Mouse (Mus musculus): ENCODE measurements at regions not wholly inside any gene's neighbourhood (a gene's known extent, or its start where the extent isn't known, plus 50 kb on each side); places are given as distances from the start of the nearest gene placed in this dataset.

DNA sequence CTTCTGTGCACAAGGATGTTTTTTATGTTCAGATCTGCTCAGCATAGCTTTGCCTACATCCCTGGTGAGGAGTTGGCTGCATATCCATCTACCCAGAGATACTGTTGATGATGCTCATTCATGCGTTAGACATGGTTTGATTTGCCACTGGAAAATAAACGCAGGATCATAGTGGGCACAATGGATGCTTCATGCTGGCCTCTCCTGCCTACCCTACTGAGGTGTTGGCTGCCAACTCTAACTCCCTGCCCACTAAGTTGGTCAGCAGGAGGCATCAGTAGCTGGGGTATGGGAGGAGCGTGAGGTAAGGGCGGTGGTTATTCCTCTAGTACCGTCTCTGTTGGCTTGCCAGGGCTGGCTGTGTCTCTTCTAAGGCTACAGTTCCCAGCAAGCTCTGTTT is 307.3 kb downstream of the Gm49356 start:
- no peak overlapping the region for H3K4me3 ChIP-seq (ENCODE audit: low read depth, low read length)
- H3K27me3 ChIP-seq (ENCODE audit: insufficient read depth, low read length): peaks cover 66% of the 10 kb centered on the region
- DNase-seq (ENCODE audit: low spot score) (no peak), ATAC-seq (ENCODE audit: extremely low read depth, insufficient number of reproducible peaks, low FRiP score, poor library complexity, severe bottlenecking) (no peak)
- no peaks in the 10 kb centered on the region for H3K9me3 ChIP-seq (replicated peaks)
- H3K36me3 ChIP-seq (replicated peaks): no peaks in the 10 kb centered on the region
- H3K4me1 ChIP-seq (ENCODE audit: insufficient read depth, low read depth, low read length): no peaks in the 10 kb centered on the region
- TF ChIP-seq POLR2AphosphoS5 (IDR thresholded peaks at IDR 0.05; ENCODE audit: insufficient replicate concordance, low read depth, low read length) (no peak), GATA1 (IDR thresholded peaks at IDR 0.05; ENCODE audit: borderline replicate concordance, low read length) (no peak), GATA2 (IDR thresholded peaks at IDR 0.05; ENCODE audit: borderline replicate concordance, low read depth, low read length) (no peak), TAL1 (conservative IDR thresholded peaks at IDR 0.05; ENCODE audit: low read depth, low read length) (no peak), CTCF (IDR thresholded peaks at IDR 0.05; ENCODE audit: low read depth, low read length) (no peak)

DNA sequence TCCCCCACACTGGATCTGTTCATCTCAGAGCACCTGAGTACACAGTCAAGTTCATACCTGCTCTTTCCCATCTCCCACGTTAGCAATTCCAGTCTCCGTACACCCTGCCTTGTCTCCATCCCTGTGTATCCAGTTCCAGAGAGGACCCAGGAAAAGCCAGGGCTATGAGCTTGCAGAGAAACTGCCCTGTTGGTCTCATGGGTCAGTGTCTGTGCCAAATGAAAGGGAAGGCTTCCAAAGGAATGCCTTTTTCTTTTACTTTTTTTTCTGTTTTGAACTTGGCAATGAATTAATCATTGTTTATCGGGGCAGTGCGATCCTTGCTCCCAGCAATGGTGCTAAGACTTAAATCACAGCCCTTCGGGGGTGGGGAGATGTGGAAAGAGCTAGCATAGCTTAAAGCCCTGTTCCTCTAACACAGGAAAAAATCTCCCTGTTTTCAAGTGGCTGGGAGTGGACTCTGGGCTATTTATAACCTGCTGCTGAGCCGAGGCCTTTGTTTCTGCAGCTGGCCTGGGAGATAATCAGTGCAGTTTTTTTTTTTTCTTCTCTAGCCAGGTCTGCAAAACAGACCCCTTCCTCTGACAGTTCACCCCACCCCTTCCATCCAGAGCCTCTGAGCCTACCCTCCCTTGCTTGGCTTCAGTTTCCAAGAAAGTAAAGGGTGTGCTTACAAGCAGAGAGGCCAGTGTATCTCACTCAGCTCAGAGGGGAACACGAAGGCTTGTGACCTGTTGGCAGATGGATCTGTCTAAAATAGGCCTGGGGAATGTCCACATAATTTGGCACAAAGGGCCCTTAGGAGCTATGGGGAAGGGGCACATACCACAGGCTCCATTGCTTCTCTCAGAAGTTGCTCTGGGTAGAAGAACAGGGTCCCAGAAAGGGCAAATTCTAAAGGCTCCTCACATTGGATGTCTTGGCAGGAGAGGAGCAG is 308.6 kb downstream of the Gm49356 start:
- Histone ChIP-seq H3K36me3 (replicated peaks) (no peaks in the 10 kb centered on the region), H3K27me3 (ENCODE audit: insufficient read depth, low read length) (peaks cover 66% of the 10 kb centered on the region), H3K4me3 (ENCODE audit: low read depth, low read length) (no peak overlapping the region), H3K4me1 (ENCODE audit: insufficient read depth, low read depth, low read length) (0 out of 2 replicates have a peak, but pooled peaks cover 3% of the 10 kb centered on the region), H3K9me3 (replicated peaks) (no peaks in the 10 kb centered on the region)
- DNase-seq (ENCODE audit: low spot score) (no peak), ATAC-seq (ENCODE audit: extremely low read depth, insufficient number of reproducible peaks, low FRiP score, poor library complexity, severe bottlenecking) (no peak)
- TF ChIP-seq GATA1 (IDR thresholded peaks at IDR 0.05; ENCODE audit: borderline replicate concordance, low read length): no peak
- no peak for TF ChIP-seq GATA2 (IDR thresholded peaks at IDR 0.05; ENCODE audit: borderline replicate concordance, low read depth, low read length)
- TF ChIP-seq CTCF (IDR thresholded peaks at IDR 0.05; ENCODE audit: low read depth, low read length): no peak
- no peak for TF ChIP-seq POLR2AphosphoS5 (IDR thresholded peaks at IDR 0.05; ENCODE audit: insufficient replicate concordance, low read depth, low read length)
- TF ChIP-seq TAL1 (conservative IDR thresholded peaks at IDR 0.05; ENCODE audit: low read depth, low read length): no peak

DNA sequence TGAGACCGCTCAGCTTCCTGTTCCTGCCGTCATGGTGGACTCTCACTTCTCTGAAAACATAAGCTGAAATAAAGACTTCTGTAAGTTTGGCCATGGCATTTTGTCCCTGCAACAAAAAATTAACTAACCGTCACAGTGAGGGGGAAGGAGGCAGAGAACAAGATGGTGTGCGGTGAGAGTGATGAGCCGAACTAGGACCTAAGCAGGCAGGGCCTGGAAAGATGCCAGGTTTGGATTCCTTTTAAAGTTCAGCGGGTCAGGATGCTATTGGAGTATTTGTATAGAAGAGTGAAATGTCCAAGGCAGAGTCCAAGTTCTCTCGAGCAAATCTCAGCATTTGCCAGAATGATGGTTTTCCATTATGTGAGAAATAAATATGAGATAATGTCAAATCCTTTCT is 312.3 kb downstream of the Gm49356 start:
- Histone ChIP-seq H3K4me1 (ENCODE audit: insufficient read depth, low read depth, low read length) (peaks cover 3% of the 10 kb centered on the region; the same call in 1 of the 2 replicates), H3K27me3 (ENCODE audit: insufficient read depth, low read length) (peaks cover 65% of the 10 kb centered on the region), H3K4me3 (ENCODE audit: low read depth, low read length) (no peak overlapping the region), H3K36me3 (replicated peaks) (no peaks in the 10 kb centered on the region), H3K9me3 (replicated peaks) (no peaks in the 10 kb centered on the region)
- ATAC-seq (ENCODE audit: extremely low read depth, insufficient number of reproducible peaks, low FRiP score, poor library complexity, severe bottlenecking) (no peak), DNase-seq (ENCODE audit: low spot score) (no peak)
- TF ChIP-seq POLR2AphosphoS5 (IDR thresholded peaks at IDR 0.05; ENCODE audit: insufficient replicate concordance, low read depth, low read length) (no peak), GATA2 (IDR thresholded peaks at IDR 0.05; ENCODE audit: borderline replicate concordance, low read depth, low read length) (no peak), TAL1 (conservative IDR thresholded peaks at IDR 0.05; ENCODE audit: low read depth, low read length) (no peak), GATA1 (IDR thresholded peaks at IDR 0.05; ENCODE audit: borderline replicate concordance, low read length) (no peak), CTCF (IDR thresholded peaks at IDR 0.05; ENCODE audit: low read depth, low read length) (no peak)

DNA sequence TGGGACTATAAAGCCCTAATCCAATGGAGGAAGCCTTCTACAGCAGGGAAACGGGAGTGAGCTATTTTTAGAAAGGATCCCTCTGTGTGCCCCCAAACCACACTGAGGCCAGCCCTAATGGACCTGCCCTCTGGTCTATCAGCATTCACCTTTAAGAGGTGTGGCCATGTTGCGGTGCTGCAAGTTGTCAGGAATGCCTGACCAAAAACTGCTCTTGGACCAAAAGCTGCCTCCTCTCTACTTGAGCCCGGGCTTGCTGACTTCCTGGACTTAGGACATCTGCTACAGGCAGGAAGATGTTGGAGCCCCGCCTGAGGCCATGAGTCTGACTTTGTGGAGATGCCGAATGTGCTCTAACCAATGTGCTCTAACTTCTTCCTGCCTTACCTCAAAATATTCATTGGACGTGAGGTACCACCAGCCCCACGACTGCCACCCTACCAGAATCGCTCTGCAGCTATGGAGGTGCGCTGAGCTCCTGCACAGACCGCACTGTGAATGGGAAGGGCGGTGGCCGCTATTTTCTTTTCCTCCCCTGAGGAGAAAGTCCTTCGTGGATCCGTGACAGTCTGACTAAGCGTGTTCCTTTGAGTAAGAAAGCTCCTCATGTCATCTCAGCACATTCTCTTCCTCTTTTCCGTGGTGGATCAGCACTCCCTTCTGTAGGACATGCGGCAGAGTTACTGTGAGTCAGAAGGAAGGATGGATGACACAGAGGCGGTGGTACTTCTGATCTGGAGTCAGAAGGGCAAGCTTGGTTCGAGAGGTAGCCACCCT is 313.0 kb downstream of the Gm49356 start:
- Histone ChIP-seq H3K36me3 (replicated peaks) (no peaks in the 10 kb centered on the region), H3K9me3 (replicated peaks) (no peaks in the 10 kb centered on the region), H3K4me3 (ENCODE audit: low read depth, low read length) (no peak overlapping the region), H3K27me3 (ENCODE audit: insufficient read depth, low read length) (peaks cover 65% of the 10 kb centered on the region), H3K4me1 (ENCODE audit: insufficient read depth, low read depth, low read length) (peaks cover 3% of the 10 kb centered on the region; the same call in 1 of the 2 replicates)
- ATAC-seq (ENCODE audit: extremely low read depth, insufficient number of reproducible peaks, low FRiP score, poor library complexity, severe bottlenecking): no peak
- TF ChIP-seq POLR2AphosphoS5 (IDR thresholded peaks at IDR 0.05; ENCODE audit: insufficient replicate concordance, low read depth, low read length): no peak
- TF ChIP-seq GATA2 (IDR thresholded peaks at IDR 0.05; ENCODE audit: borderline replicate concordance, low read depth, low read length): no peak
- DNase-seq (ENCODE audit: low spot score): no peak

DNA sequence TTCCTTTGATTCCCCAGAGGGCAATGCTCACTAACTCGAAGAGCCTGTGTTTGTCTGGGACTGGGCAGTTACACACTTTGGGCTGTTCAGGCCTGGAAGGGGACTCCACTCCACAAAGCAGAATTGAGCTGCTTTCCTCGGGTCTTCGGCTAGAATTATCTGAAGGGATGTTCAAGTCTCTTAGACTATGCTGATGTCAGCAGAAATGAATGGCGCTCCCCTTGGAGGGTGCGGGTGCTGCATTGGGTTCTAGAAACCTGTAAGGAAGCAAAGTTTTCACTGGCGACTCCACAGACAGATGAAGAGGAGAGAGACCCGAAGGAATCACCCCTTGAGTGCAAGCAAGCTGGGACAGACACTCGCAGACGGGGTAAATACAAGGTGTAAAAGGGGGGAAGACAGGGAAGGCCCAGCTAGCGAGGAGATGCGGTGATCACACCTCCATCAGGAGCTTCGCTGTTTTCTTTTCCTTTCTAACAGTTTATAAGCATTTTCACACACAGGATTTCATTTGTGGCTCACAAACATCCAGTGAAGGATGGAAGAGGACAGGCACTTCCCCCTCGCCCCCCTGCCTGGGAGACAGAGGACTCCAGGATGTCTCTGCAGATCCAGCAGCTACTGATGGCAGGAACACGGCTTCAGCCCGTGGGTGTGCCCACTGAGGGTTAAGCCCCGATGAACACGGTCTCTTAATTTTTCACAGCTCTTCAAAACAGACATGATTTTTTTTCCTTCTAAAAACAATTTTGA is 314.2 kb downstream of the Gm49356 start:
- Histone ChIP-seq H3K27me3 (ENCODE audit: insufficient read depth, low read length) (peaks cover 60% of the 10 kb centered on the region), H3K9me3 (replicated peaks) (no peaks in the 10 kb centered on the region), H3K4me1 (ENCODE audit: insufficient read depth, low read depth, low read length) (peaks cover 3% of the 10 kb centered on the region; the same call in 1 of the 2 replicates), H3K36me3 (replicated peaks) (no peaks in the 10 kb centered on the region), H3K4me3 (ENCODE audit: low read depth, low read length) (no peak overlapping the region)
- no peak for TF ChIP-seq POLR2AphosphoS5 (IDR thresholded peaks at IDR 0.05; ENCODE audit: insufficient replicate concordance, low read depth, low read length)
- no peak for TF ChIP-seq GATA1 (IDR thresholded peaks at IDR 0.05; ENCODE audit: borderline replicate concordance, low read length)
- no peak for TF ChIP-seq CTCF (IDR thresholded peaks at IDR 0.05; ENCODE audit: low read depth, low read length)
- TF ChIP-seq GATA2 (IDR thresholded peaks at IDR 0.05; ENCODE audit: borderline replicate concordance, low read depth, low read length): no peak
- TF ChIP-seq TAL1 (conservative IDR thresholded peaks at IDR 0.05; ENCODE audit: low read depth, low read length): no peak
- DNase-seq (ENCODE audit: low spot score) (no peak), ATAC-seq (ENCODE audit: extremely low read depth, insufficient number of reproducible peaks, low FRiP score, poor library complexity, severe bottlenecking) (no peak)
